Mouse (Mus musculus) adrenal gland, postnatal 25 days (tissue): ENCODE results near the gene Hk1. TPM values are rescaled to one million over a fixed set of nuclear protein-coding genes. Genes with fewer than 3 reads are reported as not detected.

ENCODE experiments used
- DNase-seq: peaks from one replicate; pipeline ENCODE4 v3.0.0; 2021; ENCODE audit warnings: mixed read lengths
- total RNA-seq: library from RNA; stranded (reverse); gene quantifications from 2 replicates; pipeline ENCODE4 v1.2.3, GENCODE M21; 2021

Hk1 gene
- total RNA-seq, 1 experiment from 2014 or later, result 27.9 TPM

DNA sequence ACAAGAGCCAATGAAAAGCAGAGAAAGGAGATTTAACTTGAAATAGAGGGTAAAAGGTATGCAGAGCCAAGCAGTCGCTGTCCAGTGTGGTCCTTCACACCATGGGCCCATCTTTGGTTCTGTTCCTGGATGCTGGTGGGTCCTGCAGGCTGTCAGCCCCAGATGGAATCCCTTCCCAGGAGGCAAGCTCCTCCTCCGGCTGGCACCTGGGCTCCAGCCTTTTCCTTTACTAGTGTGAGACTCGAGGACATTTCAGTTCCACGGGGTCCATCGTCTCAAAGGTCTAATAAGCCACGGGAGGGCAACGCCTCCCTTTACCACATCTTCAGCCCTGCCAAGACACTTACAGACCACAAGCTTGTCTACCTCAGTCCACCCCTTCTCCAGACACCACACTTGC, 60.6 kb downstream of the Hk1 start:
- DNase-seq, result no peak

- no peak for DNase-seq
Observed at GRCm38 (mm10) chr10:62316467-62316866, 63.2 kb downstream of the Hk1 start.

DNA sequence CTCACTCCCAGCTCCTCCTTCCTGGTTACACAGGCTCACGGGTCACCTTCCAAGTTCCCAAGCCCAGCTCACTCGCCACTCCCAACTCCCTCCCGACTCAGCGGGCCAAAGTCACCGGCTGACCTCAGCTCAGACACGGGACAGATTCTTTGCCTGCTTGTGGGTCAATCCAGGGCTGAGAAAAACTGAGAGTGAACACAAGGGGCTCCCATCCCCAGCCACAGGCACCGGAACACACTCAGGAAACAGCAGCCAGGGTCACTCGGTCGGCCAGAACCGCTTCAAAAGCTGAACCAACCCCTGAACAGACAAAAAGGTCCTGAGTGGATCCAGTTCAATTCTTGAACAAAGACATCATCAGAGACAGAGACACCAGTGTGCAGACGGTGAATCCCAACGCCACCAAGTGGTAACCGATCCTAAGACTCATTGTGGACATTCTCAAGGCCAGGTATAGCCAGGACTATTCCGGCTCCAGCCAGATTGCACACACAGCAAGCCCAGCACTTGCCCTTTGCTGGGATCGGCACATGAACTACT, 65.8 kb downstream of the Hk1 start:
- DNase-seq, result peak; percentile 28

DNA sequence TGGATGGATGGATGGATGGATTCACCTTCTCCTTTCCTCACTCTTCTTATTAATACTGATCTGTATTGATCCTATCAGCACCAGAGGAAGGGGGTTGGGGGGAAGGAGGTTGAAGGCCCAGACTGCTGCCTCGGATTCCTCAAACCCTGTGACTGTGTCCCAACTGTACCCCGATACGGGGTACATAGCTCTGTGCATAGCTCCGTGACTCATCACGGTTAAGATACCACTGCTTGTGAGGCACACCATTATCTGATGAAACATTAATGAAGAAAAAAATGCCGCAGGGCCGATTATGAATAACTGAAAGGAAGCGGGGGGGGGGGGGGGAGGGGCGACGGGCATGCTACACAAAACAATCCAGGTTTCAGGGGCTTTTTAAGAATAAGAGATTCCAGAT, 66.6 kb downstream of the Hk1 start:
- no peak for DNase-seq

GRCm38 (mm10) chr10:62311464-62311863, 68.2 kb downstream of the Hk1 start:
- DNase-seq, result peak; percentile 36

GRCm38 (mm10) chr10:62310259-62311039, 69.3 kb downstream of the Hk1 start:
- DNase-seq, result no peak

- DNase-seq, result no peak
Observed at GRCm38 (mm10) chr10:62309593-62309992, 70.1 kb downstream of the Hk1 start.

GRCm38 (mm10) chr10:62308896-62309491, 70.7 kb downstream of the Hk1 start:
- no peak for DNase-seq

DNA sequence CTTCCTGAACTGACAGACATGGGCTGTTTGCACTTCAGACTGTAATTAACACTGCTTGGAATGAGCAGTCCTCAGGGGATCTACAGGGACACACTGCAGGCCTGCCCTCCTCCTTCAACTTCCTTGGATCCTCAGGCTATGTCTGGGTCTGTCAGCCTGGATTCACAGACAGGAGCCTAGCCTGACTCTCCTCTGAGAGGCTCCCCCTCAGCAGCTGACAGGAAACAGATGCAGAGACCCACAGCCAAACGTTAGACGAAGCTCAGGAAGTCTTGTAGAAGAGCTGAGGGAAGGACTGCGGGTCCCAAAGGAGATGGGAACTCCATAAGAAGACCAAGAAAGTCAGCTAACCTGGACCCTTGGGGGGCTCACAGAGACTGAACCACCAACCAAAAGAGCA, 73.2 kb downstream of the Hk1 start:
- DNase-seq, result no peak

- no peak for DNase-seq
Observed at GRCm38 (mm10) chr10:62305090-62305489, 74.6 kb downstream of the Hk1 start.

- peak; percentile 73 for DNase-seq
Observed at GRCm38 (mm10) chr10:62300006-62300827, 79.5 kb downstream of the Hk1 start.

- no peak for DNase-seq
Observed at GRCm38 (mm10) chr10:62296086-62296872, 83.4 kb downstream of the Hk1 start.

- no peak for DNase-seq
Observed at GRCm38 (mm10) chr10:62294112-62294511, 85.6 kb downstream of the Hk1 start.

DNA sequence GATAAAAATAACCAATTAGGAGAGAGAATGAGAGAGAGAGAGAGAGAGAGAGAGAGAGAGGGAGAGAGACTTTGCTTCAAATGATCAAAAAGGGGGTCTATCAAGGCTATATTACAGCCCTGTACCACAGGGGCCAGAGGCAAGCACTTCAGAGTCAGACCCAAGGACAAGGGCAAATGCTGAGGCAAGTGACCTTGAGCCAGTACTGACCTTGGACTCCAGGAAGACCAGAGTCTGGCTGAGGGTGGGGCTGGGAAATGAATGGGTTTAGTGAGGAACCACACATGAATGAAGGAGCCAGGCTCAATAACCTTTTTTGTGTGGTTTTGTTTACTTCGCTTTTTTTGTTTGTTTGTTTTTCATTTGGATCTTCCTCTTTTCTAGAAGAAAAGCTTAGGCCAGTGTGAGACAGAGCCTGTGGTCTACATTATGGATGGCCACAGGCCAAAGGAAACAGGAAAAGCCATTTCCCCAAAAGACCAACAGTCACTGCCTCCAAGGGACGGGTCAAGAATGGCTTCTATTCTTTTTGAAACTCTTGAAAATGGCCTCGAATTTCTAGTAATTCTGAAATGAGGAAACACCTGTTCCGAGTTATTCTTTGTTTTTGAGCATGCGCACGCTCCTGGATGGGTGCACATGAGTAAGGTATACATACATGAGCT, 92.1 kb downstream of the Hk1 start:
- DNase-seq, result no peak

GRCm38 (mm10) chr10:62283206-62283792, 96.4 kb downstream of the Hk1 start:
- no peak for DNase-seq

GRCm38 (mm10) chr10:62282782-62283181, 96.9 kb downstream of the Hk1 start:
- DNase-seq, result no peak

- DNase-seq, result no peak
Observed at GRCm38 (mm10) chr10:62279671-62280070, 100.0 kb downstream of the Hk1 start.

GRCm38 (mm10) chr10:62279066-62279465, 100.6 kb downstream of the Hk1 start:
- DNase-seq, result no peak

- DNase-seq, result no peak
Observed at GRCm38 (mm10) chr10:62277499-62278293, 102.0 kb downstream of the Hk1 start.

- peak; percentile 91 for DNase-seq
Observed at GRCm38 (mm10) chr10:62275235-62275634, 104.5 kb downstream of the Hk1 start.
